Mouse (Mus musculus): Measurements from ENCODE around the gene Slc22a7. TPM values are rescaled to one million over a fixed set of nuclear protein-coding genes. Genes with fewer than 3 reads are reported as not detected.

The Slc22a7 gene
- polyA plus RNA-seq (2014; fragmentation: Illumina TruSeq; extraction: RNeasy Lipid Tissue Mini Kit (QIAGEN cat#74804); ENCODE audit: insufficient read depth, low read depth, low replicate concordance), result not detected

GRCm38 (mm10) chr17:46438298-46438873, at the start of gene Slc22a7:
Gene Slc22a7, minus strand, starts transcription at chr17:46438457.

GRCm38 (mm10) chr17:46487431-46487830, 49.2 kb upstream of the Slc22a7 start, which contains the start of gene Ttbk1:
Gene Ttbk1, minus strand, starts transcription at chr17:46487675.

GRCm38 (mm10) chr17:46428761-46429414, 9.4 kb downstream of the Slc22a7 start, which contains the start of gene Crip3:
Gene Crip3, plus strand, starts transcription at chr17:46428926.

GRCm38 (mm10) chr17:46383294-46384060, 54.8 kb downstream of the Slc22a7 start, which contains the start of gene Zfp318:
Gene Zfp318, plus strand, starts transcription at chr17:46383731.

Other genes with a start within 250 kb of the Slc22a7 start
- gene Polh, start 235.8 kb downstream of the Slc22a7 start, polyA plus RNA-seq (2014; fragmentation: Illumina TruSeq; extraction: RNeasy Lipid Tissue Mini Kit (QIAGEN cat#74804); ENCODE audit: insufficient read depth, low read depth, low replicate concordance), result 4.1 TPM
- gene Xpo5, start 235.7 kb downstream of the Slc22a7 start, polyA plus RNA-seq (2014; fragmentation: Illumina TruSeq; extraction: RNeasy Lipid Tissue Mini Kit (QIAGEN cat#74804); ENCODE audit: insufficient read depth, low read depth, low replicate concordance), result 11.6 TPM
- gene Polr1c, start 190.4 kb downstream of the Slc22a7 start, polyA plus RNA-seq (2014; fragmentation: Illumina TruSeq; extraction: RNeasy Lipid Tissue Mini Kit (QIAGEN cat#74804); ENCODE audit: insufficient read depth, low read depth, low replicate concordance), result 50.4 TPM
- gene Yipf3, start 190.4 kb downstream of the Slc22a7 start, polyA plus RNA-seq (2014; fragmentation: Illumina TruSeq; extraction: RNeasy Lipid Tissue Mini Kit (QIAGEN cat#74804); ENCODE audit: insufficient read depth, low read depth, low replicate concordance), result 85.3 TPM
- 3.4 TPM for gene Lrrc73, start 184.9 kb downstream of the Slc22a7 start, polyA plus RNA-seq (2014; fragmentation: Illumina TruSeq; extraction: RNeasy Lipid Tissue Mini Kit (QIAGEN cat#74804); ENCODE audit: insufficient read depth, low read depth, low replicate concordance)
- 10.1 TPM for gene Tjap1, start 155.4 kb downstream of the Slc22a7 start, polyA plus RNA-seq (2014; fragmentation: Illumina TruSeq; extraction: RNeasy Lipid Tissue Mini Kit (QIAGEN cat#74804); ENCODE audit: insufficient read depth, low read depth, low replicate concordance)
- 0.30 TPM for gene Dlk2, start 141.0 kb downstream of the Slc22a7 start, polyA plus RNA-seq (2014; fragmentation: Illumina TruSeq; extraction: RNeasy Lipid Tissue Mini Kit (QIAGEN cat#74804); ENCODE audit: insufficient read depth, low read depth, low replicate concordance)
- 2.1 TPM for gene Abcc10, start 110.1 kb downstream of the Slc22a7 start, polyA plus RNA-seq (2014; fragmentation: Illumina TruSeq; extraction: RNeasy Lipid Tissue Mini Kit (QIAGEN cat#74804); ENCODE audit: insufficient read depth, low read depth, low replicate concordance)
- 2.9 TPM for gene Zfp318, start 54.7 kb downstream of the Slc22a7 start, polyA plus RNA-seq (2014; fragmentation: Illumina TruSeq; extraction: RNeasy Lipid Tissue Mini Kit (QIAGEN cat#74804); ENCODE audit: insufficient read depth, low read depth, low replicate concordance)
- gene Crip3, start 9.5 kb downstream of the Slc22a7 start, polyA plus RNA-seq (2014; fragmentation: Illumina TruSeq; extraction: RNeasy Lipid Tissue Mini Kit (QIAGEN cat#74804); ENCODE audit: insufficient read depth, low read depth, low replicate concordance), result 1.1 TPM
- not detected for gene Ttbk1, start 49.2 kb upstream of the Slc22a7 start, polyA plus RNA-seq (2014; fragmentation: Illumina TruSeq; extraction: RNeasy Lipid Tissue Mini Kit (QIAGEN cat#74804); ENCODE audit: insufficient read depth, low read depth, low replicate concordance)
- 1.7 TPM for gene Dnph1, start 58.3 kb upstream of the Slc22a7 start, polyA plus RNA-seq (2014; fragmentation: Illumina TruSeq; extraction: RNeasy Lipid Tissue Mini Kit (QIAGEN cat#74804); ENCODE audit: insufficient read depth, low read depth, low replicate concordance)
- gene Cul9, start 107.9 kb upstream of the Slc22a7 start, polyA plus RNA-seq (2014; fragmentation: Illumina TruSeq; extraction: RNeasy Lipid Tissue Mini Kit (QIAGEN cat#74804); ENCODE audit: insufficient read depth, low read depth, low replicate concordance), result 9.1 TPM
- gene Srf, start 117.7 kb upstream of the Slc22a7 start, polyA plus RNA-seq (2014; fragmentation: Illumina TruSeq; extraction: RNeasy Lipid Tissue Mini Kit (QIAGEN cat#74804); ENCODE audit: insufficient read depth, low read depth, low replicate concordance), result 28.1 TPM
- gene Ptk7, start 191.0 kb upstream of the Slc22a7 start, polyA plus RNA-seq (2014; fragmentation: Illumina TruSeq; extraction: RNeasy Lipid Tissue Mini Kit (QIAGEN cat#74804); ENCODE audit: insufficient read depth, low read depth, low replicate concordance), result 21.3 TPM
- gene Klc4, start 207.6 kb upstream of the Slc22a7 start, polyA plus RNA-seq (2014; fragmentation: Illumina TruSeq; extraction: RNeasy Lipid Tissue Mini Kit (QIAGEN cat#74804); ENCODE audit: insufficient read depth, low read depth, low replicate concordance), result 16.5 TPM
- gene Mrpl2, start 207.8 kb upstream of the Slc22a7 start, polyA plus RNA-seq (2014; fragmentation: Illumina TruSeq; extraction: RNeasy Lipid Tissue Mini Kit (QIAGEN cat#74804); ENCODE audit: insufficient read depth, low read depth, low replicate concordance), result 53.2 TPM
- 15.0 TPM for gene Cul7, start 211.9 kb upstream of the Slc22a7 start, polyA plus RNA-seq (2014; fragmentation: Illumina TruSeq; extraction: RNeasy Lipid Tissue Mini Kit (QIAGEN cat#74804); ENCODE audit: insufficient read depth, low read depth, low replicate concordance)
- 22.9 TPM for gene Rrp36, start 235.9 kb upstream of the Slc22a7 start, polyA plus RNA-seq (2014; fragmentation: Illumina TruSeq; extraction: RNeasy Lipid Tissue Mini Kit (QIAGEN cat#74804); ENCODE audit: insufficient read depth, low read depth, low replicate concordance)
- gene Mea1, start 240.3 kb upstream of the Slc22a7 start, polyA plus RNA-seq (2014; fragmentation: Illumina TruSeq; extraction: RNeasy Lipid Tissue Mini Kit (QIAGEN cat#74804); ENCODE audit: insufficient read depth, low read depth, low replicate concordance), result 106 TPM
- gene Klhdc3, start 242.5 kb upstream of the Slc22a7 start, polyA plus RNA-seq (2014; fragmentation: Illumina TruSeq; extraction: RNeasy Lipid Tissue Mini Kit (QIAGEN cat#74804); ENCODE audit: insufficient read depth, low read depth, low replicate concordance), result 33.7 TPM

Measured in lung, adult 10 weeks (tissue).